Mouse (Mus musculus) lung, postnatal 0 days (tissue): Measurements from ENCODE around the gene Eefsec.

Source experiments
- CTCF ChIP-seq: IDR thresholded peaks from 2 replicates; pipeline ENCODE4 v1.5.1; 2016; ENCODE audit warnings: antibody characterized with exemption, mild to moderate bottlenecking
- EP300 ChIP-seq: IDR thresholded peaks from 2 replicates; pipeline ENCODE4 v1.6.1; 2016; ENCODE audit warnings: antibody characterized with exemption, mild to moderate bottlenecking, control low read depth

- no peak for TF ChIP-seq CTCF
- no peak for TF ChIP-seq EP300
Measured at GRCm38 (mm10) chr6:88483111-88483510, 36.8 kb upstream of the Eefsec start.
